Mouse (Mus musculus): ENCODE measurements around the gene Paqr8. TPM values are rescaled to one million over a fixed set of nuclear protein-coding genes. Genes with fewer than 3 reads are reported as not detected.

Gene Paqr8
- polyA plus RNA-seq, 1 experiment = 5.6 TPM

DNA sequence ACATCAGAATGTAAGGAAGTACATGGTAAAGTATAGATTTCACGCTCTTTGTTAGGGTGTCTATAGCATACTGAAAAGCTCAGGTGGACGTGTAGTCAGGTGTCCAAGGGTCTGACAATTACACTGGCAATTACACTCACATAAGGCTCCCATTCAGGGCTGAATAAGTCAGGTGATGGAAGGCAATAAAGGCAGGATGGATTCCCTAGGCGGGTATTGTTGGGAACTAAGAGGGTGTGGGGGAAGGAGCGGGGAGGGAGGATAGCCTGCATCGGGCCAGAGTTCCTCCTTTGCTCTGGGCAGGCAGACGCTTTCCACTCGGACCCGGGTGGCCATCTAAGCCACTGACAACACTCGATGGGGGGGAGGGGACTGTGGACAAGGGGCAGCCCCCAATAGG is 22.4 kb upstream of the Paqr8 start:
- Histone ChIP-seq H3K27me3 (ENCODE audit: control insufficient read depth, insufficient read depth, low read length) (no peaks in the 10 kb centered on the region), H3K36me3 (ENCODE audit: control insufficient read depth, insufficient read depth, low read length) (no peaks in the 10 kb centered on the region), H3K4me3 (ENCODE audit: low read depth, low read length) (no peak overlapping the region), H3K4me1 (ENCODE audit: control insufficient read depth, insufficient read depth, insufficient read length, low read length) (peaks cover 6% of the 10 kb centered on the region; the same call in 1 of the 2 replicates), H3K27ac (ENCODE audit: insufficient read depth, low read depth, low read length) (no peak overlapping the region)
- no peak for TF ChIP-seq CTCF (IDR thresholded peaks at IDR 0.05; ENCODE audit: extremely low read depth, insufficient read length, insufficient replicate concordance, low read depth, low read length)
- no peak for TF ChIP-seq POLR2A (IDR thresholded peaks at IDR 0.05; ENCODE audit: low read depth, low read length)
- WGBS = 54% methylated on average over 9 of the region's 9 CpGs

DNA sequence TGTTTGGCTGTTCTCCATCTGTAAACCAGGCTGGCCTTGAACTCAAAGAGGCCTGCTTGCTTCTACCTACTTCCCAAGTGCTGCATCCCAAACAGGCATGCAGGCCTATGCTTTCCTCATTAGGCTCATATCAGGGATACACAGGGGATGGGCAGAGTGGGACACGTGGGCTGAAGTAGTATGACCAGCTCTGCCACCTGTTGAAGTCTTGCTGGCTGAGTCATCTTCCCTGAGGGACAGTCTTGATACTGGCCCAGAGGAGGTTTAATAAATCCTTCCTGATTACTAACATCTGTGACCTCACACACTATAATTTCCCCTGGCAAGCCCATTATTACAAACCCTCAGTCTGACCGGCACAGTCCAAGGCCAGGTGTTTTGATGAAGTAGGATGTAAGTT is 19.5 kb upstream of the Paqr8 start:
- H3K36me3 ChIP-seq (ENCODE audit: control insufficient read depth, insufficient read depth, low read length) = no peaks in the 10 kb centered on the region
- no peak for TF ChIP-seq CTCF (IDR thresholded peaks at IDR 0.05; ENCODE audit: extremely low read depth, insufficient read length, insufficient replicate concordance, low read depth, low read length)
- TF ChIP-seq POLR2A (IDR thresholded peaks at IDR 0.05; ENCODE audit: low read depth, low read length) = no peak
- no peak overlapping the region for H3K27ac ChIP-seq (ENCODE audit: insufficient read depth, low read depth, low read length)
- no peak overlapping the region for H3K4me3 ChIP-seq (ENCODE audit: low read depth, low read length)
- 37% methylated on average over 2 of the region's 2 CpGs for WGBS
- H3K4me1 ChIP-seq (ENCODE audit: control insufficient read depth, insufficient read depth, insufficient read length, low read length) = peaks cover 2% of the 10 kb centered on the region; the same call in 1 of the 2 replicates
- no peaks in the 10 kb centered on the region for H3K27me3 ChIP-seq (ENCODE audit: control insufficient read depth, insufficient read depth, low read length)

DNA sequence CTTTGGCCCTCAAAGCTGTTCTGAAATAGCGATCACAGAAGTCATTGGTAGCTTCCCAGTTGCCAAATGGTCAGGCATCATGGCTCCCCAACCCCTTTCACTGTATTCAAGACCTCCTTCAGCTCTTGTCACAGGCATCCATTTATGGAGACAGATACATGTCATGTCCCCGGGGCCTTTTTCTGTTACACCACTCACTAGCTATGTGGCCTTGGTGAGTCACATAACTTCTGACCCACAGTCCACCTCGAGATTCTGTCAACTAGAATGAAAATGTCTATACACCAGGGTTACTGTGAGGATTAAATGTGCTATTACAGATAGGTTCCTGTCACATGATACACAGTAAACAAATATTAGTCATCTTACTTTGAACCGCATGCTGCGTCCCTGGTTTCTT is 17.9 kb upstream of the Paqr8 start:
- Histone ChIP-seq H3K36me3 (ENCODE audit: control insufficient read depth, insufficient read depth, low read length) (no peaks in the 10 kb centered on the region), H3K27me3 (ENCODE audit: control insufficient read depth, insufficient read depth, low read length) (no peaks in the 10 kb centered on the region), H3K4me3 (ENCODE audit: low read depth, low read length) (no peak overlapping the region), H3K27ac (ENCODE audit: insufficient read depth, low read depth, low read length) (no peak overlapping the region), H3K4me1 (ENCODE audit: control insufficient read depth, insufficient read depth, insufficient read length, low read length) (peaks cover 2% of the 10 kb centered on the region; the same call in 1 of the 2 replicates)
- no peak for TF ChIP-seq CTCF (IDR thresholded peaks at IDR 0.05; ENCODE audit: extremely low read depth, insufficient read length, insufficient replicate concordance, low read depth, low read length)
- no peak for TF ChIP-seq POLR2A (IDR thresholded peaks at IDR 0.05; ENCODE audit: low read depth, low read length)
- 83% methylated on average over 5 of the region's 5 CpGs for WGBS

GRCm38 (mm10) chr1:20874061-20874460 is 16.3 kb upstream of the Paqr8 start:
- H3K4me1 ChIP-seq (ENCODE audit: control insufficient read depth, insufficient read depth, insufficient read length, low read length) = peaks cover 2% of the 10 kb centered on the region; the same call in 1 of the 2 replicates
- TF ChIP-seq POLR2A (IDR thresholded peaks at IDR 0.05; ENCODE audit: low read depth, low read length) (no peak), CTCF (IDR thresholded peaks at IDR 0.05; ENCODE audit: extremely low read depth, insufficient read length, insufficient replicate concordance, low read depth, low read length) (no peak)

GRCm38 (mm10) chr1:20877355-20877754 is 13.1 kb upstream of the Paqr8 start:
- no peaks in the 10 kb centered on the region for H3K4me1 ChIP-seq (ENCODE audit: control insufficient read depth, insufficient read depth, insufficient read length, low read length)
- TF ChIP-seq CTCF (IDR thresholded peaks at IDR 0.05; ENCODE audit: extremely low read depth, insufficient read length, insufficient replicate concordance, low read depth, low read length) (no peak), POLR2A (IDR thresholded peaks at IDR 0.05; ENCODE audit: low read depth, low read length) (no peak)
- H3K36me3 ChIP-seq (ENCODE audit: control insufficient read depth, insufficient read depth, low read length) = no peaks in the 10 kb centered on the region
- H3K27me3 ChIP-seq (ENCODE audit: control insufficient read depth, insufficient read depth, low read length) = no peaks in the 10 kb centered on the region
- no peak overlapping the region for H3K4me3 ChIP-seq (ENCODE audit: low read depth, low read length)
- no peak overlapping the region for H3K27ac ChIP-seq (ENCODE audit: insufficient read depth, low read depth, low read length)

More at GRCm38 (mm10) chr1:20874061-20874460, 16.3 kb upstream of the Paqr8 start:
- H3K27me3 ChIP-seq (ENCODE audit: control insufficient read depth, insufficient read depth, low read length) = no peaks in the 10 kb centered on the region
- no peaks in the 10 kb centered on the region for H3K36me3 ChIP-seq (ENCODE audit: control insufficient read depth, insufficient read depth, low read length)
- no peak overlapping the region for H3K27ac ChIP-seq (ENCODE audit: insufficient read depth, low read depth, low read length)
- WGBS = 88% methylated on average over 6 of the region's 6 CpGs
- H3K4me3 ChIP-seq (ENCODE audit: low read depth, low read length) = no peak overlapping the region

DNA sequence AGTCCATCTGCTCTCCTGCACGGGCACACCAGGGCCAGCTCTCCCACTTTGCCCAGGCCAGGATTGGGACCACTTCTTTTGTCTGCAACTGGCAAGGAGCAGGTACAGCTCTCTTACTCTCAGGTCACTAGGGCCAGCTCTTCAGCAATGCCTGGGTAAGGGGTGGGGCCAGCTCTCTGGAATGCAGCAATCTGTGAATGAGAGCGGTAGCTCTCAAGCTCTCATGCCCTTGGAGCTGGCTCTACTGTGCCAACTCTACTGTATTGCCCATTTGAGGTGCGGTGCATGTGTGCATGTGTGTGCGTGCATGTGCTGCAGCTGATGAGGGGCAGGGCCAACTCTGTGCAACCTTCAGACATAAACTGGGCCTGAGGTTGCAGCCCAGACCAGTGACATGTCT is 11.0 kb upstream of the Paqr8 start:
- no peaks in the 10 kb centered on the region for H3K4me1 ChIP-seq (ENCODE audit: control insufficient read depth, insufficient read depth, insufficient read length, low read length)
- TF ChIP-seq POLR2A (IDR thresholded peaks at IDR 0.05; ENCODE audit: low read depth, low read length) = no peak
- TF ChIP-seq CTCF (IDR thresholded peaks at IDR 0.05; ENCODE audit: extremely low read depth, insufficient read length, insufficient replicate concordance, low read depth, low read length) = no peak
- no peaks in the 10 kb centered on the region for H3K27me3 ChIP-seq (ENCODE audit: control insufficient read depth, insufficient read depth, low read length)
- 85% methylated on average over 4 of the region's 4 CpGs for WGBS
- no peak overlapping the region for H3K4me3 ChIP-seq (ENCODE audit: low read depth, low read length)
- H3K27ac ChIP-seq (ENCODE audit: insufficient read depth, low read depth, low read length) = no peak overlapping the region
- no peaks in the 10 kb centered on the region for H3K36me3 ChIP-seq (ENCODE audit: control insufficient read depth, insufficient read depth, low read length)

DNA sequence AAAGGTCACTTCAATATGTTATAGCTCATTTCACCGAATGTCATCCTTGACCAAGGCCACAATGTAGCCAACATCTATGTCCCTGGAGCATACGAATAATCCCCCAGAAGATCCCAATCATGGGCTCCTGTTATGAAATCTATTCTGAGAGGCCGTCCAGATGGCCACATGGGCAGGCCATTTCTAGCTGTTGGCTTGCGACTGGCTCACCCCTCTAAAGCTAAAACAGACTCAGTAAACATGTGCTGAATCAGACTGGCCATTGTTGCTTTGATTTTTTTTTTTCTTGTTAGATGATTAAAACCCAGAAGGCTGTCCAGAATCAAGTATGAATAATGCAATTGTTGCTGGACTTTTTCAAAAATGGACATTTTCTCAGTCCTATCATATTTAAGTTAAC is 7.3 kb upstream of the Paqr8 start:
- WGBS = 89% methylated on average over 4 of the region's 4 CpGs
- TF ChIP-seq POLR2A (IDR thresholded peaks at IDR 0.05; ENCODE audit: low read depth, low read length) = no peak
- no peak for TF ChIP-seq CTCF (IDR thresholded peaks at IDR 0.05; ENCODE audit: extremely low read depth, insufficient read length, insufficient replicate concordance, low read depth, low read length)
- H3K4me3 ChIP-seq (ENCODE audit: low read depth, low read length) = no peak overlapping the region

More for the DNA sequence above, 7.3 kb upstream of the Paqr8 start:
- Histone ChIP-seq H3K27me3 (ENCODE audit: control insufficient read depth, insufficient read depth, low read length) (no peaks in the 10 kb centered on the region), H3K4me1 (ENCODE audit: control insufficient read depth, insufficient read depth, insufficient read length, low read length) (no peaks in the 10 kb centered on the region), H3K27ac (ENCODE audit: insufficient read depth, low read depth, low read length) (no peak overlapping the region), H3K36me3 (ENCODE audit: control insufficient read depth, insufficient read depth, low read length) (no peaks in the 10 kb centered on the region)
